ENCODE assay signal across 1 mouse cellular context in genomic region chr2:152924128-152924527, GRCm38 (mm10).
TF ChIP-seq lines count a peak whose summit lies in the region.

No protein-coding gene starts in this region.

TF ChIP-seq in myocyte, 11 proteins besides CTCF, POLR2A, EP300 and RAD21:
- TF ChIP-seq CEBPB (IDR thresholded peaks at IDR 0.05; ENCODE audit: insufficient read depth, poor library complexity, severe bottlenecking) (no peak), USF1 (IDR thresholded peaks at IDR 0.05; ENCODE audit: low read depth) (no peak), MAX (IDR thresholded peaks at IDR 0.05; ENCODE audit: low read depth) (no peak), TCF12 (IDR thresholded peaks at IDR 0.05; ENCODE audit: insufficient read depth, poor library complexity, severe bottlenecking) (no peak), REST (IDR thresholded peaks at IDR 0.05; ENCODE audit: insufficient read depth, insufficient read length) (no peak), E2F4 (IDR thresholded peaks at IDR 0.05; ENCODE audit: insufficient read depth) (no peak)
